Mouse (Mus musculus): ENCODE data around the gene 4933405L10Rik.

4933405L10Rik gene

GRCm38 (mm10) chr8:105753916-105754315, 46.5 kb downstream of the 4933405L10Rik start:
- no peak for DNase-seq (ENCODE audit: extremely low read depth, low read depth, low spot score)

DNA sequence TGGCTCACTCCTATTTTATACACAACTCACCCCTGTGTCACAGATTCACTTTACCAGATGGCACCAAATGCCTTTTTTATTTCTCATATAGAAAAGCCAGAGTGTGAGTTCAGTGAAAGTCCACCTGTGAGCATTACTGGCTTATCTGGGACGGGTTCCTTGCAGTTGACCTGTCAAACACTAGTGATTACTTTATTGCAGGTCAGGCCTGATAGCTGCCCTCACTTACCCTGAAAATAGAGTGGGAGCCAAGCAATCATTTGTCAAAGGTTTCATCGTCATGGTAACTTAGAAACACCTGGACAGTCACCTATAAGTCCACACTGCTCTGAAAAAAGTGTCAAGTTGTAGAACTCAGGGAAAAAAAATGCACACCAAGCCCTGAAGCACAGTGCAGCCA, 47.2 kb downstream of the 4933405L10Rik start:
- no peak for DNase-seq (ENCODE audit: extremely low read depth, low read depth, low spot score)

- DNase-seq (ENCODE audit: extremely low read depth, low read depth, low spot score), result no peak
Measured at GRCm38 (mm10) chr8:105757796-105758276, 50.4 kb downstream of the 4933405L10Rik start.

DNA sequence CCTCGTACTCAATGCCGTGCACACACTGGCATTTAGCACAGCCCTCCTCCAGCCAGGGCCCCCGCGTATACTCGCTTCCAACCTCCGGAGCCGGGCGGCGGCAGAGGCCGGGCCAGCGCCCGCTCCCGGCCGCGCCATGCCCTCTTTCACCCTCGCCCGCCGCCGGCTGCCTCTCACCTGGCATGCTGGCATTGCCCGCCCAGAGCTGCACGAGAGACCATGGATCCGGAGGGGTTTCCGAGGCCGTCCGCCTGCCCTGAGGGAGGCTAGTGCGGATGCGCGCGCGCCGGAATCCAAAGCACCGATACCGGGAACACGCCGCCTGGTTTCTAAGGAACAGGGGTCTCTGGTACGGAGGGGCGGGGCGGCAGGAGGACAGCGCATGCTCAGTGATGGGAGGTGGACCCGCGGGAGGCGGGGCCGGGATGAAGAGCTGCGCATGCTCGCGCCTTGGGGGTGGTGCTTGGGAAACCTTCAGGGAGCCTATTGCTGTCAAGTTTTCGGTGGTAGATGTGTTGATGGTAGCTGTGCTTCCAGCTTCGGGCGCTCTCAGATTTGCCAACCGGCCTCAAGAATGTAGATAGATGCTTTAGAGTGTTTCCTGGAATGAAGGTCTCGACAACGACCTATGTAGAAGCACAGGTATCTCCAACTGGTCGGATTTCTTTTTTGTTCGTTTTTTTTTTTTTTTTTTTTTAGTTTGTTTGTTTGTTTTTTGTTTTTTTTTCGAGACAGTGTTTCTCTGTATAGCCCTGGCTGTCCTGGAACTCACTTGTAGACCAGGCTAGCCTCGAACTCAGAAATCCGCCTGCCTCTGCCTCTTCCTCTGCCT, 51.0 kb downstream of the 4933405L10Rik start, which contains the start of gene Gfod2:
Gene Gfod2, minus strand, starts transcription at position 388 of the 832 bp plus-strand sequence.
- DNase-seq (ENCODE audit: extremely low read depth, low read depth, low spot score), result peak; percentile 16
